Mouse (Mus musculus) kidney, embryonic 14.5 days (tissue): ENCODE measurements around the gene Mylip. TPM values are rescaled to one million over a fixed set of nuclear protein-coding genes. Genes with fewer than 3 reads are reported as not detected.

Source experiments
- ATAC-seq: fragments of 200-750 bp; cut with Nextera tagmentation; 2 replicates; pipeline ENCODE4 v1.8.0; 2017; ENCODE audit warnings: moderate number of reproducible peaks, mild to moderate bottlenecking, moderate TSS enrichment, moderate library complexity; ENCODE audit not compliant: low FRiP score, low TSS enrichment
- H3K27ac ChIP-seq: fragments of 300-500 bp; sonication (generic); 2 replicates; pipeline ENCODE4 v1.5.1; 2014; ENCODE audit warnings: low read depth, mild to moderate bottlenecking, low read length, moderate library complexity, mixed read lengths
- H3K27me3 ChIP-seq: fragments of 300-500 bp; sonication (generic); 2 replicates; pipeline ENCODE4 v1.6.1; 2014; ENCODE audit warnings: mild to moderate bottlenecking, low read length; ENCODE audit not compliant: control insufficient read depth, insufficient read depth
- H3K36me3 ChIP-seq: fragments of 300-500 bp; sonication (generic); 2 replicates; pipeline ENCODE4 v1.6.1; 2014; ENCODE audit warnings: low read length, mixed read lengths; ENCODE audit not compliant: control insufficient read depth, insufficient read depth
- H3K4me1 ChIP-seq: fragments of 300-500 bp; sonication (generic); 2 replicates; pipeline ENCODE4 v1.6.1; 2014; ENCODE audit warnings: low read length, mixed read lengths; ENCODE audit not compliant: control insufficient read depth, insufficient read depth
- H3K4me2 ChIP-seq: fragments of 300-500 bp; sonication (generic); replicated peaks from 2 replicates; pipeline ENCODE4 v1.6.1; 2014; ENCODE audit warnings: low read depth, mild to moderate bottlenecking, low read length
- H3K4me3 ChIP-seq: fragments of 300-500 bp; sonication (generic); 2 replicates; pipeline ENCODE4 v1.5.1; 2014; ENCODE audit warnings: mild to moderate bottlenecking, low read length
- H3K9ac ChIP-seq: fragments of 300-500 bp; sonication (generic); 2 replicates; pipeline ENCODE4 v1.6.1; 2014; ENCODE audit warnings: low read depth, mild to moderate bottlenecking, low read length, moderate library complexity
- H3K9me3 ChIP-seq: fragments of 300-500 bp; sonication (generic); 2 replicates; pipeline ENCODE4 v1.6.1; 2016; ENCODE audit warnings: low read length; ENCODE audit not compliant: control insufficient read depth
- WGBS: fragments of 180-500 bp; shearing (Covaris S2); extraction: QIAGEN DNeasy Blood & Tissue Kit; methylation state at CpG from one replicate; pipeline ENCODE4 v1.1.7; 2014; 5-methylcytosine and 5-hydroxymethylcytosine counted together
- polyA plus RNA-seq: library from polyadenylated mRNA; unstranded; fragments of >200 nt; fragmentation: Nextera tagmentation; extraction: Ambion mirVana; gene quantifications from 2 replicates; pipeline ENCODE4 v1.2.1, GENCODE M21; 2014

Gene Mylip
- polyA plus RNA-seq, 1 experiment from 2014 or later, result 7.7 TPM

GRCm38 (mm10) chr13:45397240-45397639, 7.7 kb downstream of the Mylip start:
- Histone ChIP-seq H3K9ac (no peak overlapping the region), H3K27ac (no peak overlapping the region), H3K4me2 (no peak overlapping the region), H3K36me3 (0 out of 2 replicates have a peak, but pooled peaks cover 3% of the 10 kb centered on the region), H3K4me1 (peaks cover 54% of the 10 kb centered on the region), H3K9me3 (no peaks in the 10 kb centered on the region), H3K27me3 (no peaks in the 10 kb centered on the region), H3K4me3 (no peak overlapping the region)
- 23% methylated on average over 5 of the region's 5 CpGs for WGBS
- no peak for ATAC-seq

- Histone ChIP-seq H3K4me2 (no peak overlapping the region), H3K4me3 (no peak overlapping the region), H3K9ac (no peak overlapping the region), H3K27ac (no peak overlapping the region; the same call in 1 of the 2 replicates), H3K9me3 (no peaks in the 10 kb centered on the region), H3K36me3 (no peaks in the 10 kb centered on the region), H3K4me1 (peaks cover 47% of the 10 kb centered on the region), H3K27me3 (no peaks in the 10 kb centered on the region)
- WGBS, result 63% methylated on average over 18 of the region's 21 CpGs
- ATAC-seq, result no peak
Observed at GRCm38 (mm10) chr13:45397896-45398805, 8.6 kb downstream of the Mylip start.

DNA sequence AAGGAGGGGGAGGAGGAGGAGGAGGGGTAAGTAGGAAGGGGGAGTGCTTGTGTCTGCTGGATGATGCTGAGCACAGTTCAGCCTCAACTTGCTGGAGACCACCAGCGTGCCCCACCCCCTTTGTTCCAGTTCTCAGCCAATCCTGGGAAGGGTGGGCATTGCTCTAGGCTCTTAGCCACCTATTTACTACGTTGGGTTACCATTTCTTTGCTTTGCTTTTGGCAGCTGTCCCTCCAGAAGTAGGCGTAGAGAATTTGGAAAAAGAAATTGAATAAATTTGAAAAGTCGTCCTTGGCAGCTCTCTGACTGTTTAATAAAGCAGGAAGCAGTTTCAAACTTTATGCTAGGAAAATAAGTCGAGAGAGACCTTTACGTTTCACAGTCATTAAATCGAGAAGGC, 11.2 kb downstream of the Mylip start:
- no peak overlapping the region for H3K9ac ChIP-seq
- no peak overlapping the region for H3K4me3 ChIP-seq
- H3K36me3 ChIP-seq, result peaks cover 15% of the 10 kb centered on the region
- H3K4me1 ChIP-seq, result peaks cover 28% of the 10 kb centered on the region
- no peak for ATAC-seq
- 74% methylated on average over 7 of the region's 7 CpGs for WGBS
- H3K27me3 ChIP-seq, result no peaks in the 10 kb centered on the region
- no peaks in the 10 kb centered on the region for H3K9me3 ChIP-seq
- no peak overlapping the region for H3K27ac ChIP-seq
- H3K4me2 ChIP-seq, result no peak overlapping the region

- H3K9me3 ChIP-seq, result no peaks in the 10 kb centered on the region
- H3K4me2 ChIP-seq, result no peak overlapping the region
- WGBS, result 87% methylated on average over 7 of the region's 7 CpGs
- H3K36me3 ChIP-seq, result peaks cover 26% of the 10 kb centered on the region
- no peak overlapping the region for H3K27ac ChIP-seq
- ATAC-seq, result no peak
- H3K4me3 ChIP-seq, result no peak overlapping the region
- peaks cover 24% of the 10 kb centered on the region for H3K4me1 ChIP-seq
- no peak overlapping the region for H3K9ac ChIP-seq
- H3K27me3 ChIP-seq, result no peaks in the 10 kb centered on the region
Observed at GRCm38 (mm10) chr13:45401816-45402215, 12.3 kb downstream of the Mylip start.

- no peak for ATAC-seq
- Histone ChIP-seq H3K4me3 (no peak overlapping the region), H3K4me1 (peaks cover 17% of the 10 kb centered on the region; the same call in 1 of the 2 replicates), H3K9me3 (no peaks in the 10 kb centered on the region), H3K9ac (no peak overlapping the region), H3K4me2 (no peak overlapping the region), H3K36me3 (peaks cover 32% of the 10 kb centered on the region), H3K27ac (no peak overlapping the region), H3K27me3 (no peaks in the 10 kb centered on the region)
- 74% methylated on average over 7 of the region's 7 CpGs for WGBS
Observed at GRCm38 (mm10) chr13:45402316-45403039, 12.9 kb downstream of the Mylip start.

- H3K4me1 ChIP-seq, result peaks cover 11% of the 10 kb centered on the region; the same call in 1 of the 2 replicates
- no peak overlapping the region for H3K27ac ChIP-seq
- WGBS, result 90% methylated on average over 6 of the region's 6 CpGs
- H3K4me3 ChIP-seq, result no peak overlapping the region
- peaks cover 49% of the 10 kb centered on the region for H3K36me3 ChIP-seq
- H3K27me3 ChIP-seq, result no peaks in the 10 kb centered on the region
- no peak overlapping the region for H3K9ac ChIP-seq
- no peaks in the 10 kb centered on the region for H3K9me3 ChIP-seq
- no peak overlapping the region for H3K4me2 ChIP-seq
- ATAC-seq, result no peak
Observed at GRCm38 (mm10) chr13:45404269-45404668, 14.7 kb downstream of the Mylip start.

- H3K27me3 ChIP-seq, result no peaks in the 10 kb centered on the region
- ATAC-seq, result no peak
- no peak overlapping the region for H3K4me2 ChIP-seq
- H3K9ac ChIP-seq, result no peak overlapping the region
- H3K27ac ChIP-seq, result no peak overlapping the region
- H3K4me1 ChIP-seq, result peaks cover 9% of the 10 kb centered on the region; the same call in 1 of the 2 replicates
- H3K9me3 ChIP-seq, result no peaks in the 10 kb centered on the region
- 92% methylated on average over 6 of the region's 6 CpGs for WGBS
- peaks cover 59% of the 10 kb centered on the region for H3K36me3 ChIP-seq
- no peak overlapping the region for H3K4me3 ChIP-seq
Observed at GRCm38 (mm10) chr13:45405194-45405810, 15.8 kb downstream of the Mylip start.

- no peak overlapping the region for H3K27ac ChIP-seq
- no peak overlapping the region for H3K4me3 ChIP-seq
- ATAC-seq, result no peak
- H3K4me1 ChIP-seq, result 0 out of 2 replicates have a peak, but pooled peaks cover 3% of the 10 kb centered on the region
- H3K4me2 ChIP-seq, result no peak overlapping the region
- WGBS, result 90% methylated on average over 11 of the region's 11 CpGs
- no peaks in the 10 kb centered on the region for H3K9me3 ChIP-seq
- H3K27me3 ChIP-seq, result no peaks in the 10 kb centered on the region
- H3K36me3 ChIP-seq, result peaks cover 69% of the 10 kb centered on the region
- H3K9ac ChIP-seq, result no peak overlapping the region
Observed at GRCm38 (mm10) chr13:45406289-45406688, 16.7 kb downstream of the Mylip start.
